Mouse (Mus musculus): ENCODE measurements around the gene Gm2115.

The Gm2115 gene

GRCm38 (mm10) chr7:84586360-84587100 lies 57.8 kb downstream of the Gm2115 start:
- no peak for DNase-seq (ENCODE audit: low spot score)

GRCm38 (mm10) chr7:84587101-84587783 lies 58.5 kb downstream of the Gm2115 start:
- DNase-seq (ENCODE audit: low spot score) = no peak

DNA sequence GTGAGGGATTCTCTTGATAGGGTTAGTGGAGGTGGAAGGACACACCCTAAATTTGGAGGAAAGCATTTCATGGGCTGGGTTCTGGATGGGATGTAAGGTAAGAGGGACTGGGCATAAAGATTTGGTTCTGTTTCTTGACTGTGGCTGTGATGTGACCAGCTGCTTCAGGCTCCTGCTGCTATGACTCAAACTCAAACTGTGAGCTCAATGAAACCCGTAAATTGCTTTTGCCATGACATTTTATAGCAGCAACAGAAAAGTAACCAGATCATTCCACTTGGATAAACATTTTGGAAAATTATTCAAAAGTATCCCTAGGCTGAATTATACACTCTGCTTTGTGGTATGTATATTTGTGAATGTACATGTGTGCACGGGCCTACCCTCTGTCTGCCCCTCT lies 61.9 kb downstream of the Gm2115 start:
- no peak for DNase-seq (ENCODE audit: low spot score)

DNA sequence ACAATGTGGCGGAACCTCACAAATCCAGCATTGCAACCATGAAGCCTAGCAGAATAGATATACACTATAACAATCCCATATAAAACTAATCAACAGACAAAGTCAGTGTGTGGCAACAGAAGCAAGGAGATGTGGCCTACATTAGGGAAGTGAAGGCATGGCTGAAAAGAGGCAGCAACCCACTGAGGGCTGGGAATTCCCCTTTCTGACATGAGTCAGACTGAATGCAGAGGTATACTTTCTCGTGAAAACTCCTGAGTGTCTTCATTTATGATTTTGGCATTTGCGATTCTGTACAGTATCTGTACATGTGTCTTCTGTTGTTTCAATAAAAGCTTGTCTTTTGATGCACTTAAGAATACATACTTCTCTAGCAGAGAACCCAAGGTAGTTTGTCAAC lies 62.6 kb downstream of the Gm2115 start:
- DNase-seq (ENCODE audit: low spot score) = no peak

GRCm38 (mm10) chr7:84594087-84594916 lies 65.5 kb downstream of the Gm2115 start:
- DNase-seq (ENCODE audit: low spot score) = no peak

DNA sequence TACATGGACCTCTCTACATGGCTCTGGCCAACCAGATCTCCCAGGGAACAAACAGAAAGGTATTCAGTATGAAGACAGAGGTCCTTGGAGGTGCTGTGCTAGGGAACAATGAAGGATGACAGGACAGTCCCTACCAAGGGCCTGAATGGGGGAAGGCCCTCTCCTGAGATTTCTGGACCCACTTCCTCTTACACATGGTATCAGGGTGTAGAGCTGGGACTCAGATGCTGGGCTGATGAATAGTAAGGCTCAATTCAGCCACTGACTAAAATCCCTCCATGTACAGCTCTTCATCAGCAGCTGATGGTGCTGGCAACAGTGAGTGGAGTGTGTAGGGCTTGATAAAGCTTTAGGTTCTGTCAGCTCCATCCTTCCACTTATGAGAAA lies 66.2 kb downstream of the Gm2115 start:
- DNase-seq (ENCODE audit: low spot score) = no peak

DNA sequence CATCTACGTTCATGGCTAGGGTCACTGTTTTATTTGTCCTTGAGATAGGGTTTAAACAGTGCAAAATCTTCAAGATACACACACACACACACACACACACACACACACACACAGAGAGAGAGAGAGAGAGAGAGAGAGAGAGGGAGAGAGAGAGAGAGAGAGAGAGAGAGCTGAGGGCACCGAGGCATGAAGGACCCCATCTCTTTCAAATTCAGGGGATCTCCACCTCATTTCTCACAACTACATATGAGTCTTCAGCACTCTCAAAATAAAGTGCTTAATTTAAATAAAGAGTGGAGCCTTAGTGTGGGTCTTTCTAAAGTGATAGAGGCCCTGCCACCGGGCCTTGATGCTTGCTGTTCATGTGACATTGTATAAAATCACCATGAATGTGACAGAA lies 67.2 kb downstream of the Gm2115 start:
- DNase-seq (ENCODE audit: low spot score) = no peak

GRCm38 (mm10) chr7:84596633-84597032 lies 67.9 kb downstream of the Gm2115 start:
- no peak for DNase-seq (ENCODE audit: low spot score)

GRCm38 (mm10) chr7:84600631-84601030 lies 71.9 kb downstream of the Gm2115 start:
- DNase-seq (ENCODE audit: low spot score) = no peak

DNA sequence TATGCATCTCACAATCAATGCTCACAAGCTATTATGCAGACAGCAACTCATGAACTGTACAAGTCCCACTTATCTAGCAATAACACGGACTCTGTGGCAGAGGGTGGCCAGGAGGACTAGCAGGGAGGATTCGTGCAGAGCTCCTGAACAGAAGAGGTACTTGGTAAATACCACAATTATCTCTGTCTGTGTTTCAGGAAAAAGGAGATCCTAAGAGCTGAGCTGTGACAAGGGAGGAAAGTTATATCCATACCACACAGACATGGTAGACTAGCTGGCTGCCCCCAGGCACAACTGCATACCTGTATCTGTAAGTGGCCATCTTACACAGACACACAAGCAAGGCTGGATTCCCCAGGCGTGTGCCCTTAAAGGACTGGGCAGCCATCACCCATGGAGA lies 72.6 kb downstream of the Gm2115 start:
- DNase-seq (ENCODE audit: low spot score) = no peak

DNA sequence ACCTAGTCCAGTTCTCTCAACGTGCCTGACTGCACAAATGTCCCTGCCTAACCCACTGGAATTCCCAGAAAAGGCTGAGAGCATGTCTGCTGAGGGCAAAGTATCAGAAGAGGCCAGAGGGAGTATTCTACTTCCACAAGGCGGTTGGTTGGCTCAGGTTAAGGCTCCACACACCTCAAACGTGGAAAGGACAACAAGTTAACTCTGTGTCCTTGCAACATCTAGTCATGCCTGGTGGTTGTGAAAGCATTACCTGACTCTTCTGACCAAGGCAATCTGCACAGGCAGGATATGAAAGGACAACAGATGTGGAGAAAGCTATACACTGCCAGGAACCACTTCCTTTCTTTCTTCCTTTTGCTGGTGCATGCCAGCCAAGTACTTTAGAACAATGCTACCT lies 75.7 kb downstream of the Gm2115 start:
- DNase-seq (ENCODE audit: low spot score) = no peak

- DNase-seq (ENCODE audit: low spot score) = no peak
Observed at GRCm38 (mm10) chr7:84605033-84605687, 76.4 kb downstream of the Gm2115 start.

- peak; percentile 83 for DNase-seq (ENCODE audit: low spot score)
Observed at GRCm38 (mm10) chr7:84605704-84606292, 77.0 kb downstream of the Gm2115 start.

DNA sequence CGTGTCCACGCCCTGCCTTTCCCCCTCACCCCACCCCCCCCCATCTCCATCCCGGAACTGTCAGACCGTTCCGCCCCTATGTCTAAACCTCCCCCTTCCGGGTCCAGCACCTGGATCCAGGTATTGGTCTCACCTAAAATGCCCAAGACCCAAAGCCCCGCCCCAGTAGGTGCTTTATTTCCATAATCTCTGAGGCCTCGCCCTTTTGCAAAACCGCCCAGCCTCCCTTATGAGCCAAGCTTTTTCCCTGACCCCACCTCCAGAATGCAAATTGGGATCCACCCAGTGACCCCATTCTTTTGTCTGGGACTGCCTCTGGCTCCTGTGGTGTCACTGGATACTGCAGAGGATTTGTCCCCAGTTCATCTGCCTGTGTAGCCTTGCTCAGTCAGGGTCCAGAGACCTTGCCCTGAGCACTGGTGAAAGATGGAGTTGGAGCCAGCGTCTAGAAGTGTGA lies 77.6 kb downstream of the Gm2115 start, which contains the start of gene Fah:
TSS of gene Fah (minus strand) at position 430 of the 457 bp plus-strand sequence.
- peak; percentile 44 for DNase-seq (ENCODE audit: low spot score)

DNA sequence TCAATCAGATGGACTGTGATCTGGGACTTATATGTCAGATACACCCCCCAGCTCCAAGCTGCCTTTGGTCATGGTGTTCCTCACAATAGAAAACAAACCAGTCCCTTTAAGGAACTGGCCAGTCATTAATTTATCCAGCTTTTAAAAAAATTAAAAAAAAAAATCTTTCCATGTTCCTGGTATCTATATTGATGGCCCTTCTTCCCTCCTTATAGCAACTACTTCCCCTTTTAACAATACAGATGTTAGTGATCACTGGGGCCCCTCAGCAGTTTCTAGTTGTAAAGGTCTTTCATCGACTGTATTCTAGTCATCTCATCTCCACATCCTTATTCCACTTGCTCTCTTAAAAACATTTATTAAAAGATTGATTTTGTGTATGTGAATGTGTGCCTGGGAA lies 82.9 kb downstream of the Gm2115 start:
- DNase-seq (ENCODE audit: low spot score) = no peak

- no peak for DNase-seq (ENCODE audit: low spot score)
Observed at GRCm38 (mm10) chr7:84612445-84612844, 83.7 kb downstream of the Gm2115 start.

DNA sequence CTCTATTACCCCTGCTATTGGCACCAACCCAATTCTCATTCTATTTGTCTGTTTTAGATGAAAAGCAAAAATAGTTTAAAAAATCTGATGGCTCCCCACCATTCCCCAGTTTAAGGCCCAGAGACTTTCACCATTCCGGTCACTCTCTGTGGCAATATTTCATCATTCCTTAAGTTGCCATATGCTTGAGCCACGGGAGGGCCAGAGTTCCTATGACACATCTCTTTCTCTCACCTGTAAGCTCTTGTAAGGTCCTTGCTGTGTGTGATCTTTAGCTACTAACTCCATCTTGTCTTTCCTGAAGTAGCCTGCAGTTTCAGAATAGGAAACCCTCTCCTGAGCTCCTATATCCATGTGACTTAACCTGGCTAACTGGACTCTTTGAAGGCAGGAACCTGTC lies 90.2 kb downstream of the Gm2115 start:
- DNase-seq (ENCODE audit: low spot score) = no peak

GRCm38 (mm10) chr7:84620956-84621355 lies 92.2 kb downstream of the Gm2115 start:
- no peak for DNase-seq (ENCODE audit: low spot score)

- DNase-seq (ENCODE audit: low spot score) = no peak
Observed at GRCm38 (mm10) chr7:84623718-84624117, 95.0 kb downstream of the Gm2115 start.

- no peak for DNase-seq (ENCODE audit: low spot score)
Observed at GRCm38 (mm10) chr7:84631878-84632277, 103.1 kb downstream of the Gm2115 start.
